Mouse (Mus musculus) retina, postnatal 7 days (tissue): ENCODE measurements around the gene Gpr33.

Source experiments
- DNase-seq: peaks from one replicate; pipeline ENCODE4 v3.0.0-alpha.2; 2012; ENCODE audit warnings: low read depth, low spot score

The Gpr33 gene

DNA sequence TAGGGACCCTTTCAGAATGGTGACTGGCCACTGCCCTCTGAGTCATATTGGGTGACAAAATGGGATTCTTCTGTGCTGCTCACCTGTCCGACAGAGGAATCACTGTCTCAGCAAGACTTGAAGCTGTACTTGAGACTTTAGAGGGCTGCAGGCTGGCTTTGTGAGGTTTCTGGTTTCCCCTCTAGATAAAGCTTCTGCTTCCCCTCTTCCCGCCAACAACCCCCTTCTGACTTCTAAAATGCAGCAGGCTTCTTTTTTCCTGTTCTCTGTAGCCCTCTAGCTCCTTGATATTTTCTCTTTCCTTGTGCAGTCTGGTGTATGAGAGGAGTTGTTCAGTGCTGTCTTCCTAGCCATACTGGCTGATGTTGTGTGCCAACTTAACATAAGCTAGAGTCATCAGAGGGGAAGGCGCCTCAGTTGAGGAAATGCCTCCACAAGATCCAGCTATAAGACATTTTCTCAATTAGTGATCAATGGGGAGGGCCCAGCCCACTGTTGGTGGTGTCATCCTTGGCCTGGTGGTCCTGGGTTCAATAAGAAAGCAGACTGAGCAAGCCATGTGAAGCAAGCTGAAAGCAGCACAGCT is 42.6 kb downstream of the Gpr33 start:
- no peak for DNase-seq

DNA sequence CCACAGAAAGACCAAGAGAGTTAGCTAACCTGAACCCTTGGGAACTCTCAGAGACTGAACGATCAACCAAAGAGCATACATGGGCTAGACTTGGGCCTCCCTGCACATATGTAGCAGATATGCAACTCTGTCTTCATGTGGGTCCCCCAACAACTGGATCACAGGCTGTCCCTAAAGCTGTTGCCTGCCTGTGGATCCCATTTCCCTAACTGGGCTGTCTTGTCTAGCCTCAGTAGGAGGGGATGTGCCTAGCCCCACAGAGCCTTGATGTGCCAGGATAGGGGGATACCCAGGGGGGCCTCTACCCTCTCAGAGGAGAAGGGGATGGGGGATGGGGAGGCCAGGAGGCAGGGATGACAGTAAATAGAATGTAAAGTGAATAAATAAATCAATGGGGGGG is 44.2 kb downstream of the Gpr33 start:
- DNase-seq, result no peak

DNA sequence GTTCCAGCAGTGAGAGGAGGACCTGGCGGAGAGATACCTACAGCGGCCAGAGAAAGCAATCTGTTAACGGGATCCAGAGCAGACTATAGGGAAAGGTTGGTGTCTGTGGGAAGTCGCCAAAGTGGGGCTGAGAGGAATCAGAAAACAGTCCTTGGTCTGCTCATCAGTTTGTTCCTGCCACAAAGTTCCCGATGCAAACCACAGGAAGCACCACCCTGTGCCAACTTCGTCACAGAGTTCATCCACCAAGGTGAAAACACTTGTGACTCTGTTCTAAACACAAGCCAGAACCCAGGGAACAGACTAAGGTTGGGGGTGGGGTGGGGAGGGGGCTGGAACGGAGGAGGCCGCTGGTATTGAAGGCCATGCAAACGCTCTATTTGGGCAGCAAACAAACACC is 51.3 kb downstream of the Gpr33 start:
- no peak for DNase-seq

DNA sequence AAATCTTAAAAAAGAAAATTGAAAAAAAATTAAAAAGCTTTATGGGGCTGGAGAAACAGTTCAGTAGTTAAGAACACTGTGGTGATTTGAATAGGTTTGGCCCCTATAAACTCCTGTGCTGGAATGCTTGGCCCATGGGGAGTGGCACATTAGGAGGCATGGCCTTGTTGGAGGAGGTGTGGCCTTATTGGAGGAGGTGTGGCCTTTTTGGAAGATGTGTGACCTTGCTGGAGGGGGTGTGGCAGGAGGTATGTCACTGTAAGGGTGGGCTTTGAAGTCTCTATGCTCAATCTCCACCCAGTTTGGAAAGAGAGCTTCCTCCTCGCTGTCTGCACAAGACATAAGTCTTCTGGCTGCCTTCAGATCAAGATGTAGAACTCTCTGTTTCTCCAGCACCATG is 53.5 kb downstream of the Gpr33 start:
- DNase-seq, result no peak
